Mouse (Mus musculus): ENCODE measurements around the gene Prr29. TPM values are rescaled to one million over a fixed set of nuclear protein-coding genes. Genes with fewer than 3 reads are reported as not detected.

Gene Prr29
- polyA plus RNA-seq (2016; fragmentation: Nextera tagmentation; extraction: Ambion mirVana), result not detected in 2 replicates

DNA sequence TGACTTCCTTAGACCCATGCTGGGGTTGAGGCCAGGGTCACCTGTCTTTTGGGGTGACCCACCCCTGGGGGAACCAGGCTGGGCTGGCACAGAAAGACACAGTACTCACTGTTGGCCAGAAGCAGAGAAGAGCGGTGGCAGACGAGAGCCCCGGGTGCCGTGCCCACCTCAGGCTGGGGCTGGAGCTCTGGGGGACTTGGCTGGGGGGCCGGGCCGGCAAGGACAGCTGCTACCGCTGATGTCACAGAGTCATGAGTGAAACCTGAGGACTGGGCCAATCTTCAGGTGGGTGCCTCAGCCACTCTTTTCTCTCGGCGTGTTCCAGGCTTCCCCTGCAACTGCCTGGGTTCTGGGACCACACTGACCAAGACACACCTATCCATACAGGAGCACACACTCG is at the start of gene Prr29:
Prr29 (plus strand) TSS at position 107 of the 400 bp plus-strand sequence.
- H3K9ac ChIP-seq, result no peak within 1 kb of the TSS; the same call in 1 of the 2 replicates
- no peaks in the 10 kb centered on the region for H3K9me3 ChIP-seq
- H3K4me2 ChIP-seq (replicated peaks), result no peak within 1 kb of the TSS
- no peak within 1 kb of the TSS for H3K27ac ChIP-seq
- WGBS, result 54% methylated on average over 10 of the region's 10 CpGs
- 0 out of 2 replicates have a peak, but pooled peaks cover 5% of the 10 kb centered on the region for H3K4me1 ChIP-seq
- no peak; the same call in 1 of the 2 replicates for ATAC-seq (ENCODE audit: insufficient number of reproducible peaks, insufficient read depth, low FRiP score, low TSS enrichment)
- H3K27me3 ChIP-seq, result no peaks in the 10 kb centered on the region
- no peak within 1 kb of the TSS for H3K4me3 ChIP-seq
- no peaks in the 10 kb centered on the region for H3K36me3 ChIP-seq

DNA sequence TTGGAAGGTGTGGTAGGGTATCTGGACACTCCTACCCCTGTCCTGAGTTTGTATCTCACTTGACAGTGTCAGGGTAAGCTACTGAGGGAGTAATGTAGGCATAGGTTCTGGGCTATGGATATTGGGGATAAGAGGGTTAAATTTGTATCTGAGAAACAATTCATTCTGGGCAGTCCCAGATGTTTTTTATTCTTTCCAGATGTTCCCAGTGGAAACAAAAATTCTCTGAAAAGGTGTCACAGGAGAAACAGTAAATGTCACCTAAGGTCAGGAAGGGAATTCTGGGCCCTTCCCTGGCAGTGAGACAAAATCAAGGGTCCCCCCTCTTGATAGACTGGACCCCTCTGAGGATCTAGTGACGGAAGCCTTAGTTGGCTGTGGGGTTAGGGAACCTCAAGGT is 48.9 kb upstream of the Prr29 start:
- Histone ChIP-seq H3K36me3 (no peaks in the 10 kb centered on the region), H3K27ac (no peak overlapping the region), H3K27me3 (no peaks in the 10 kb centered on the region), H3K9ac (no peak overlapping the region), H3K9me3 (no peaks in the 10 kb centered on the region), H3K4me3 (no peak overlapping the region), H3K4me1 (peaks cover 39% of the 10 kb centered on the region), H3K4me2 (replicated peaks) (no peak overlapping the region)
- no peak for ATAC-seq (ENCODE audit: insufficient number of reproducible peaks, insufficient read depth, low FRiP score, low TSS enrichment)
- WGBS, result 21% methylated on average over 1 of the region's 1 CpGs

DNA sequence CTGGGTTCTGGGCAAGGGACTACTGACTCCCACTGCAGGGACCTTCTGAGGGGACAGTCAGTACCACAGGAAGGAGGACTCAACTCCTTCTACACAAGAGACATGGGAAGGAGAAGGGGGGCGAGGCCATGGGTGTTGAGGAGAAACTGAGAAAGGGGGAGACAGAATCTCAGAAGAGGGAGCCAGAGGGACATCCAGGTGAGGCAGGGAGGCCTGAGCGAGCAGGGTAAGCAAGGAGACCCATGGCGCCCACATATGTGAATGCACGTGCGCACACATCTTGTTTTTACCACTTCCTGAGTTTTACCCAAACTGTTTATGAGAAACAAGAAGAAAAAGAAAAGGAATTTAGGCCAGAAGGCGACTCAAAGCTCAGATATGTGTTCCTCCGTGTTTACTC is 47.5 kb upstream of the Prr29 start:
- H3K27ac ChIP-seq, result no peak overlapping the region
- H3K36me3 ChIP-seq, result no peaks in the 10 kb centered on the region
- ATAC-seq (ENCODE audit: insufficient number of reproducible peaks, insufficient read depth, low FRiP score, low TSS enrichment), result no peak
- peaks cover 39% of the 10 kb centered on the region for H3K4me1 ChIP-seq
- H3K9me3 ChIP-seq, result no peaks in the 10 kb centered on the region
- H3K4me2 ChIP-seq (replicated peaks), result no peak overlapping the region
- 85% methylated on average over 7 of the region's 7 CpGs for WGBS
- H3K4me3 ChIP-seq, result no peak overlapping the region
- H3K9ac ChIP-seq, result no peak overlapping the region
- H3K27me3 ChIP-seq, result no peaks in the 10 kb centered on the region

DNA sequence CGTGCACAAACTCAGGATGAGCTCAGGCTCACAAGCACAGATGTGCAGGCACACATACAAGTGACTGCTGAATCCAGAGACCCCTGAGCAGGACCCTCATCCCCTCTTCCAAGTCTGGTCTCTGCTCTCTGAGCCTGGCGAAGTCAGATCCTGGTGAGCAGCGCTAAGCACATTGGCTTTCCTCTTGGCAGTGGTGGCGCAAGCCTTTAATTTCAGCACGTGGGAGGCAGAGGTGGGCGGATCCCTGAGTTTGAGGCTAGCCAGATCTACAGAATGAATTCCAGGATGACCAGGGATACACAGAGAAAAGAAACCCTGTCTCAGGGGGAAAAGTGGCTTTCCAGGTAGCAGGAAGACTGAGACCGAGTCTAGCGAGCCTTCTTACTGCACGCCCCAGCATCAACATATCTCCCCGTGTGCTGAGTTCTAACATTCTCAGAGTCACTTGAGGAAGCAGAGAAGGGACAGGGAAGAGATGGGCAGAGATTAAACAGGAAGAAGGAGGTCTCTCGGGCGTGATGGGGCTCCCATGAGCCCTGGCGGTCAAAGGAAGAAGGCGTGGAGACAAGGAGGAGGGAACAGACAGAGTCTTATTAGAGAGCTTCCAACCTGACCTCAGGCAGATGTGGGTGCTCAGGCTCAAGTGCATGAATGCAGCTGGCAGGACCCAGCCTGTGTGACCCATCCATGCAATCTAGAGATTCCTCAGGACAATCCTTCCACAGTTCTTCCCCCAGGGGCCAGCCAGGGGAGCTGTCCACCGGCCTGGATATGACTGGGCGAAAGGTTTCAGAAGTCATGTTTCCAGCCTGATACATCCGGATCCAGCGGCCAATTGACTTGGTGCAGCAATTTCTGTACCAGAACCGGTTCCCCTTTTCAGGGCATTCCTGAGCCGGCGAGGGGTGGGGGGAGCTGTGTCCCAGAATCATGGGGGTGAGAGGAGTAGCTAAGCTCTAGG is 46.6 kb upstream of the Prr29 start:
- no peaks in the 10 kb centered on the region for H3K9me3 ChIP-seq
- 68% methylated on average over 21 of the region's 21 CpGs for WGBS
- H3K4me3 ChIP-seq, result no peak overlapping the region
- no peak overlapping the region for H3K4me2 ChIP-seq (replicated peaks)
- no peak overlapping the region for H3K27ac ChIP-seq
- H3K27me3 ChIP-seq, result no peaks in the 10 kb centered on the region
- H3K9ac ChIP-seq, result no peak overlapping the region
- peaks cover 35% of the 10 kb centered on the region for H3K4me1 ChIP-seq
- ATAC-seq (ENCODE audit: insufficient number of reproducible peaks, insufficient read depth, low FRiP score, low TSS enrichment), result no peak
- H3K36me3 ChIP-seq, result no peaks in the 10 kb centered on the region

DNA sequence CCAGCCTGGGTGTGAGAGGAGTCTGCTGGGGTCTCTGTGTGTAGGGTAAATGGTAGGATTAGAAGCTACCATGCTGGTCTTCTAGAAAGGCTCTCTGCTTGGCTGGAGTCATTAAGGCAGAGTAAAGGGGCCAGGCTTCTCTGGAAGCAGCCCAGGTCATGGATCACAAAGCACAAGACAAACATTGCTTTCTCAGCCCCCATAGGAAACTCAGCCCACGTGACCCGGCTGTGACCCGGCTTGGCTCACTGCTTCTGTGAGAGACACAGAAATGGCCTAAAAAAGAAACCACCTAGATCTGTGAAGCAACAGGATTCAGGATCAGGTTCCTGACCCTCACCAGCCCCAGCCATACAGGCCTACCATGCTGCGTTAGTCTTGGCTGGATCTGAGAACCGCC is 40.4 kb upstream of the Prr29 start:
- no peak for ATAC-seq (ENCODE audit: insufficient number of reproducible peaks, insufficient read depth, low FRiP score, low TSS enrichment)
- Histone ChIP-seq H3K27me3 (no peaks in the 10 kb centered on the region), H3K4me1 (peaks cover 6% of the 10 kb centered on the region; the same call in 1 of the 2 replicates), H3K9me3 (no peaks in the 10 kb centered on the region), H3K36me3 (no peaks in the 10 kb centered on the region), H3K4me2 (replicated peaks) (no peak overlapping the region), H3K4me3 (no peak overlapping the region), H3K27ac (no peak overlapping the region), H3K9ac (no peak overlapping the region)
- WGBS, result 61% methylated on average over 5 of the region's 5 CpGs

DNA sequence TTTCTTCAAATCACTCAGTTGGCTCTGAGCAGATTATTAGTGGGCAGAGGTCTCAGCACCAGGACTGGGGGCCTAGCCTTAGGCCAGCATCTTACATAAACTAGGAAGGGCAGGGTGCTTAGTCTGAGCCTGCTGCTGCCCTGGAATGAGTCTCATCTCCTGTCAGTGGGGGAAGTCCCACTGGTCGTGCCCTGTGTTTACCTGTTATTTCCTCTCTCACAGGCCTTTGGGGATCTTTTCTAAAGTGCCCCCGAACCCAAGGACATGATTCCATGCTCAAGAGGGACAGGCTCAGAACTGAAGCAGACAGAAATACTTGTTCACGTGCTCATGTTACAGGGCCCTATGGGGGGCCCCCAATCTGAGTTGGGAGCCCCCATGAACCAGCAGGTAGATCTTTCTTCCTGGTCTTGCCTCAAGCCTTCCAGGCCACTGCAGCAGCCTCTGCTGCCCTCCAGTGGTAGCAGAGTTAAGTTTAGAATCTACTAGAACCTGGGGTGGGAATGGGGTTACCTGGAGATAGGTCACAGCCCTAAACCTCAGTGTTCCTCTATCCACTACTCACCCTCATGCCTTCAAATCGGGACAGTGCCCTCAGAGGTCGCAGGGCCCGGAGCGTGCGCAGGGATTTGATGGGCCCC is 39.6 kb upstream of the Prr29 start:
- no peaks in the 10 kb centered on the region for H3K27me3 ChIP-seq
- ATAC-seq (ENCODE audit: insufficient number of reproducible peaks, insufficient read depth, low FRiP score, low TSS enrichment), result no peak
- no peak overlapping the region for H3K27ac ChIP-seq
- no peaks in the 10 kb centered on the region for H3K9me3 ChIP-seq
- H3K9ac ChIP-seq, result no peak overlapping the region
- no peak overlapping the region for H3K4me3 ChIP-seq
- H3K4me2 ChIP-seq (replicated peaks), result no peak overlapping the region
- H3K36me3 ChIP-seq, result no peaks in the 10 kb centered on the region
- WGBS, result 62% methylated on average over 8 of the region's 8 CpGs
- H3K4me1 ChIP-seq, result peaks cover 6% of the 10 kb centered on the region; the same call in 1 of the 2 replicates

DNA sequence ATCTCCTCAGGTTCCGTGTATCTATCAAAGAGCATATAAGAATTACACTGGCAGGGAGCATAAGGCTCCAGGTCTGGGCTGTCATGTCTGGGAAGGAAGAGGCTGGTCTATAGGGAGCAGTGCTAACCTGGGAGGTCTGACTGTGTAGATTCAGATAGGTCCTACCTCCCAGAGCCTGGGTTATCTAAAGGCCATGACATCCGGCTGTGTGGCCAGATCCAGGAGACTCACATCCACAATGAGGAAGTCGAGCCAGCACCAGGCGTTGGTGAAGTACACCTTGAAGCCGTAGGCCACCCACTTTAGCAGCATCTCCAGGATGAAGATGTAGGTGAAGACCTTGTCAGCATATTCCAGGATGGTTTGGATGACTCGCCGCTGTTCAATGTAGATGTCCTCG is 38.8 kb upstream of the Prr29 start:
- Histone ChIP-seq H3K9ac (no peak overlapping the region), H3K27me3 (no peaks in the 10 kb centered on the region), H3K9me3 (no peaks in the 10 kb centered on the region), H3K4me1 (peaks cover 6% of the 10 kb centered on the region; the same call in 1 of the 2 replicates), H3K4me2 (replicated peaks) (no peak overlapping the region), H3K4me3 (no peak overlapping the region), H3K36me3 (no peaks in the 10 kb centered on the region), H3K27ac (no peak overlapping the region)
- no peak for ATAC-seq (ENCODE audit: insufficient number of reproducible peaks, insufficient read depth, low FRiP score, low TSS enrichment)
- WGBS, result 86% methylated on average over 8 of the region's 8 CpGs

DNA sequence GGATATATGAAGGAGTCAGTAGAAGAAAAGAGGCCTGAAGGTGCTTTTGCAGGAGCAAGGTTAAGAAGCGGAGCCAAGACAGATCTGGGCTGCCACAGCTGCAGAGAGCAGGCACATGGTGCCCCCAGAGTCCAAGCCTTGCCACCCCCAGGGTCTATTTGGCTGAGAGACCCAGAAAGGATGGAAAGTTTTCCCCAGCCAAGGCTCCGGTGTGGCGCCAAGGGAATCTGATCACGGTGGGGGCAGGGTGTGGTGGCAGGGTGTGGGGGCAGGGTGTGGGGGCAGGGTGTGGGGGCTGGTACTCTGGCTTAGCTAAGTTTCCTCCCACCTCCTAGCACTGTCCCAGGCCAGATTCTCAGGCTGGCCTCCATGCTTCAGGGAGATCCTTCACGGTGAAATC is 36.8 kb upstream of the Prr29 start:
- no peaks in the 10 kb centered on the region for H3K36me3 ChIP-seq
- no peak overlapping the region for H3K27ac ChIP-seq
- no peaks in the 10 kb centered on the region for H3K27me3 ChIP-seq
- H3K9ac ChIP-seq, result no peak overlapping the region
- ATAC-seq (ENCODE audit: insufficient number of reproducible peaks, insufficient read depth, low FRiP score, low TSS enrichment), result no peak
- H3K4me1 ChIP-seq, result peaks cover 6% of the 10 kb centered on the region; the same call in 1 of the 2 replicates
- no peak overlapping the region for H3K4me3 ChIP-seq
- H3K4me2 ChIP-seq (replicated peaks), result no peak overlapping the region
- 62% methylated on average over 5 of the region's 5 CpGs for WGBS
- H3K9me3 ChIP-seq, result no peaks in the 10 kb centered on the region

DNA sequence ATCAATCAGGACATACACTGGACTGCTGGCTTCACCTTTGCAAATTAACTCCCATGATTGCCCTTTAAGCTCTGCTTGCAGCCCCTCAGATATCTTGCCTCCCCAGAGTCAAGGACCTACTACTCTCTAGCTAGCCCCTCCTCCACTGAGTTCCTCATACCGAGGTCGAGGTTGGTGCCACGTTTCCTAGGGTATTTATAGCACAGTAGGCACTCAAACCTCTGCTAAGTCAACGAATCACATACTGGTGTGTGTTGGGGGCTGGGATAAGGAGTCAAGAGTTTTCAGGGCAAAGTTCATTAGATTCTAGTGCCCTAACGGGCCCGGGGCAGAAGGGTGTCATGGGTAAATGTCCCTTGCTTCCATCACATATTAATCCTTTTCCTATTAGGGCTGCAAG is 36.1 kb upstream of the Prr29 start:
- H3K4me3 ChIP-seq, result no peak overlapping the region
- no peaks in the 10 kb centered on the region for H3K9me3 ChIP-seq
- no peak for ATAC-seq (ENCODE audit: insufficient number of reproducible peaks, insufficient read depth, low FRiP score, low TSS enrichment)
- no peak overlapping the region for H3K9ac ChIP-seq
- peaks cover 9% of the 10 kb centered on the region; the same call in 1 of the 2 replicates for H3K4me1 ChIP-seq
- H3K27me3 ChIP-seq, result no peaks in the 10 kb centered on the region
- no peak overlapping the region for H3K27ac ChIP-seq
- WGBS, result 79% methylated on average over 6 of the region's 6 CpGs
- H3K36me3 ChIP-seq, result no peaks in the 10 kb centered on the region
- H3K4me2 ChIP-seq (replicated peaks), result no peak overlapping the region

DNA sequence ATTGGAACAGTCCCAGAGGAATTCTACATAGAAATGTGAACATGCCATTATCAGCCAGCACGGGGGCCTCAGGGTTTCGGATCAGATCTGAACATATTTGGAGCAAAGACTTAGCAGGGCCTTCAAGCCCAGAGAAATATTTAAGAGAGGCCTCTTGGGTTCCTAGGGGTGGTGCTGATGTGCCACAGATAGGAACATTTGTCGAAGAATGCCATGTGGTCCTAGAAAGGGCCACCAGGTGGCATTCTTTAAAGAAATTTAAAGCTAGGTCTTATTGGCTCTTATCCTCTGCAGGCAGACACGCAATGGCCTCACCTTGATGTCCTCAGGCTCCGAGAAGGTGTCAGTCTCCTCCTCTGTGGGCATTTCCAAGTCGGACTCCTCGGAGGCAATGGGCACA is 35.6 kb upstream of the Prr29 start:
- 67% methylated on average over 7 of the region's 7 CpGs for WGBS

DNA sequence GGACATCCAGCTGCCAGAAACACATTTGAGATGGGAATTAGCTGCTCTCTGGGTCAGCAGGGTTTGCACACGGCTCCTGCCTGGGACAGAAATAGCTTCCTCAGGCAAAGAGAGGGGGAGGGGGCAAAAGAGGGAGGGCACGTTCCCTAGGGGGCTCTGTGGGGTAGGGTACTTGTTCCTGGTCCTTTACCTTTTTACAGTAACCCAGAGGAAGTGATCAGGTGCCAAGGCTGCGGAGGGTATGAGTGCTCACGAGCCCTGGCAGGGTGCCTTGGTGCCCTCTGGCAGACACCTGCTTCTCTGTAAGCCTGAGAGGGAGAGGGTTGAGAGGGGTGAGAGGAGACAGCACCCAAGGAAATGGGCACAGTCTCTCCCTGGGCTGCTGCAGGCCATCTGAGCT is 32.8 kb upstream of the Prr29 start:
- peaks cover 10% of the 10 kb centered on the region; the same call in 1 of the 2 replicates for H3K4me1 ChIP-seq
- H3K36me3 ChIP-seq, result no peaks in the 10 kb centered on the region
- H3K27me3 ChIP-seq, result no peaks in the 10 kb centered on the region
- ATAC-seq (ENCODE audit: insufficient number of reproducible peaks, insufficient read depth, low FRiP score, low TSS enrichment), result no peak
- H3K9ac ChIP-seq, result no peak overlapping the region
- H3K4me3 ChIP-seq, result no peak overlapping the region
- H3K9me3 ChIP-seq, result no peaks in the 10 kb centered on the region
- WGBS, result 55% methylated on average over 4 of the region's 4 CpGs
- no peak overlapping the region for H3K27ac ChIP-seq
- no peak overlapping the region for H3K4me2 ChIP-seq (replicated peaks)

More for the DNA sequence above, 35.6 kb upstream of the Prr29 start:
- ATAC-seq (ENCODE audit: insufficient number of reproducible peaks, insufficient read depth, low FRiP score, low TSS enrichment), result no peak
- Histone ChIP-seq H3K27me3 (no peaks in the 10 kb centered on the region), H3K36me3 (no peaks in the 10 kb centered on the region), H3K9me3 (no peaks in the 10 kb centered on the region), H3K4me1 (peaks cover 10% of the 10 kb centered on the region; the same call in 1 of the 2 replicates), H3K4me3 (no peak overlapping the region), H3K27ac (no peak overlapping the region), H3K9ac (no peak overlapping the region), H3K4me2 (replicated peaks) (no peak overlapping the region)

DNA sequence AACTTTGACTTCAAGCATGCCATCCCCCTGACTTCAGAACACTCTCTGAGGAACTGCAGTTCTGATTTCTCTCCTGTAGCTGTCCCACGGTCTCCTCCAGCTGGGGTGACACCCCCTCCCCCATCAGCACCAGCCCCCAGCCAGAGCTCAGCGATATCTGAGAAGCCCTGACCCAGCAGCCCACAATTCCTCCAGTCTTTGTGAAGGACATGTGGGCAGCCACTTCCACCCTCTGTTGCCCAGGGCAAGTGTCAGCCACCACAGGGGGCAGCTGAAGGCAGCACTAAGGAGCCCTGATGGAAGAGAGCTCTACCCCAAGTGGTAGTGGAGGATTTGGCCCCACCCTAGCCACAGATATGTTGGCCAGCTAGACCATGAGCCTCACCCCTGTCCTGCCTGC is 31.2 kb upstream of the Prr29 start:
- no peak overlapping the region for H3K4me2 ChIP-seq (replicated peaks)
- H3K27me3 ChIP-seq, result no peaks in the 10 kb centered on the region
- H3K27ac ChIP-seq, result no peak overlapping the region
- H3K4me3 ChIP-seq, result no peak overlapping the region
- peaks cover 4% of the 10 kb centered on the region; the same call in 1 of the 2 replicates for H3K4me1 ChIP-seq
- WGBS, result 4% methylated on average over 2 of the region's 2 CpGs
- no peaks in the 10 kb centered on the region for H3K36me3 ChIP-seq
- no peak for ATAC-seq (ENCODE audit: insufficient number of reproducible peaks, insufficient read depth, low FRiP score, low TSS enrichment)
- no peak overlapping the region for H3K9ac ChIP-seq
- H3K9me3 ChIP-seq, result no peaks in the 10 kb centered on the region
